Mouse (Mus musculus): Measurements from ENCODE around the gene Letm1.

DNA sequence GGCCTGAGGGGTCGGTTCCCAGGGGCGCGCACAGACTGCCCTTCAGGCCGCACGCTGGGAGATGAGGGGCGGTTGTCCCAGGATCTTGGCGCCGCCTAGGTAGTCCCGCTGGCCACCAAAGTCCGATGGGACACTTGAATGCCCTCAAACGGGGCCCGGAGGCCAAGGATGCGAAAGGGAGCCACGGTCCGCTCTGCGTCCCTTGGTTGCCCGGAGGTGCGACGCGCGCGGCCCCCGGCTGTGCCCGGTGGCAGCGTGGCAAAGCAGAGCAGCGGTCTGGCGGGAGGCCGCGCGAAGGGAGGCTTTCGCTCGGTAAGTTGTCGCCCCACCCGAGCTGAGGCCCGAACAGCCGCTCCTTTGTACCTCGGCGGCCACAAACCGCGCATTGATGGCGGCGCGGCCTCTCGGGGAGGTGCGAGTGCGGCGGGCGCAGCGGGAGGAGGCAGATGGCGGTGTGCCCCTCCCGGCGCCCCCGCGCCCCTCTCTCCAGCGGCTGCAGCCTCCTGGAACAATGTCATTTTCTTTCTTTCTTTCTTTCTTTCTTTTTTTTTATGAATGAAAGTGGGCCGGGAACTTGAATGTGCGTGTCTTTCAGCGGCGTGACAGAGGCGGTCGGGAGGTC lies 59.5 kb downstream of the Letm1 start:
- no peak for TF ChIP-seq CTCF (IDR thresholded peaks at IDR 0.05; ENCODE audit: extremely low read depth, insufficient read length, insufficient replicate concordance, low read depth, low read length)
- TF ChIP-seq POLR2A (IDR thresholded peaks at IDR 0.05; ENCODE audit: low read depth, low read length) = no peak
